Mouse (Mus musculus) heart, adult 2 months (tissue): ENCODE measurements around the gene Gm21987.

Experiments used
- CTCF ChIP-seq: fragments of 200-600 bp; IDR thresholded peaks from 2 replicates; pipeline ENCODE4 v1.8.1; 2022; ENCODE audit warnings: antibody characterized with exemption, mild to moderate bottlenecking, moderate library complexity
- POLR2A ChIP-seq: fragments of 200-500 bp; IDR thresholded peaks from 2 replicates; pipeline ENCODE4 v1.6.1; 2011; ENCODE audit warnings: mild to moderate bottlenecking, low read depth, low read length, control low read depth; ENCODE audit not compliant: insufficient read depth

- no peak for TF ChIP-seq CTCF
- no peak for TF ChIP-seq POLR2A
These were observed 49.3 kb downstream of the Gm21987 start for GRCm38 (mm10) chr16:38396155-38396554.
